Mouse (Mus musculus): ENCODE data around the gene Glis2.

DNA sequence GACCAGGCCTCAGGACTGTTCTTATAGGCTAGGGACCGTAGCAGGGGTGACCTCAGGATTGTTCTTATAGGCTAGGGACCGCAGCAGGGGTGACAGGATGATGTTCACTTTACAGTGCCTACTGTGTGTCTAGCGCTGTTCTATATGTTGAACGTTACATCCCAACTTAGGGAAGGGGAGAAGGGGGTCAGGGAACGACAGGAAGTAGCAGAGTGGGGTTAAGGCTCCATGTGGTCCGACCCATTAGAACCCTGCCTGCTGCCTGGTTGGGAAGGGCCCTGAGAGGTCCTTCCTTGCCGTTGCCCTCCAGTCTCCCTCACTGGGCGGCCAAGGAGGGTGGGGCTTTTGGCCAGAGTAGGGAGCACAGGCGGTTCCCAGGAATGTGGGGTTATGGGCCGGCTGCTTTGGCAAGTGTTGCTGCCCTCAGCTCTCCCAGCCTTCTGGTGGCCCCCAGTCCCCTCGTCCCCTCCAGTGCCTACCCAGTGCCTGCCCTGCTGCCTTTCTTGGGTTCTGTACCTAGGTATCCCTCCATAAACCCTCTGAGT lies 9.9 kb downstream of the Glis2 start:
- TF ChIP-seq GATA1 (IDR thresholded peaks at IDR 0.05; ENCODE audit: low read length) (no peak), TAL1 (IDR thresholded peaks at IDR 0.05; ENCODE audit: low read length) (no peak)
